Mouse (Mus musculus) thymus, postnatal 36 days (tissue): Measurements from ENCODE around the gene Sim2.

Experiments used
- DNase-seq, 2 experiments: peaks; one replicate each; pipeline ENCODE4 v3.0.0; 2022; ENCODE audit warnings: mixed read lengths in 2 of 2

Gene Sim2

GRCm38 (mm10) chr16:94079075-94079855 is 5.5 kb upstream of the Sim2 start:
- DNase-seq: no peak

- DNase-seq: no peak
Measured at GRCm38 (mm10) chr16:94079856-94080555, 4.7 kb upstream of the Sim2 start.

DNA sequence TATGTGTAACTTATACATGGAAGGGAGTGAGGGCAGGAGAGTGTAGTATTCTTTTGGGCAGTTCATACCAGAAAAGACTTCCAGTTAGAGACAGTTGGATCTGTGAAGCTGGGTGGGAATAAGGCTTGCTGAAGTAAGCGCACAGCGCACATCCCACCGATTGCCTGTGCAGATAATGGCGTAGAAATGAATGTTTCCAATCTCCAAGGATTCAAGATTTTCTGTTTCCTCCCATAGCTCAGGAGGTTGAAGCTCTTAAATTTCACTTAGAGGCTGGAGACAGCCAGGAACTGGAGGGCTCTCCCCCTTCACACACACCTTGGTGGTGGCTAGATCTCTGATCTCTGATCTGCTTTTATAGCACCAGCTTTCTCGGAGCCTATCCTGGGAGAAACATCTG is 3.1 kb upstream of the Sim2 start:
- no peak for DNase-seq

DNA sequence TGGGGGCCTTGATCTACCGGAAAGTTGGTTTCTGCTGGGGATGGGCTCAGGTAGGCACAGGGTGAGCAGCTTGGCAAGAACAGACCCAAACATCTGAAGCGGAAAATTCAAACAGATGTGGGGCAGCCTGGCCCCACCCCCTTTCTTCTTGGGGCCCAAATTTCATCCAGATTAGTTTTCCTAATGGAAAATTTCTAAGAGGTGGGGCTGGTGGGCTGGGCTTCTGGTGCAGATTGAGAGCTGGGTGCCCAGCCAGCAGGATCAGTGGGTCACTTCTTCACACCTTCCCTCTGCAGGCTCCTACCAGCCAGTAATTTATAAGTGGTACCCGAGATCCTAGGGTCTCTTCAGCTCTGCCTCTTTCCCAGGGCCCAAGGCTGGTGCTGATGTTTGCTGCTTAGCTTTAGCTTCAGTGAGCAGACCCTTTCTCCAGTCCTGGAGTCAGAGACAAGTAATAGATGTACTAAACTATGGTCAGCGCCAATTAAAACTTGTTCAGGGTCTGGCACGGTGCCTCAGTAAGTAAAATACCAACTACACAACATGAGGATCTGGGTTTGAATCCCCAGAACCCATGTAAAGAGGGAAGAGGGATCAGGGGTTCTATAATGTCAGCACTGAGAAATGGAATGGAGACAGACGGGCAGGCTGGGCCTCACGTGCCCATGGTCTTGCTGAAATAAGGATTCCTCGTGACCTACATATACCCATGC is 2.6 kb upstream of the Sim2 start:
- no peak for DNase-seq

DNA sequence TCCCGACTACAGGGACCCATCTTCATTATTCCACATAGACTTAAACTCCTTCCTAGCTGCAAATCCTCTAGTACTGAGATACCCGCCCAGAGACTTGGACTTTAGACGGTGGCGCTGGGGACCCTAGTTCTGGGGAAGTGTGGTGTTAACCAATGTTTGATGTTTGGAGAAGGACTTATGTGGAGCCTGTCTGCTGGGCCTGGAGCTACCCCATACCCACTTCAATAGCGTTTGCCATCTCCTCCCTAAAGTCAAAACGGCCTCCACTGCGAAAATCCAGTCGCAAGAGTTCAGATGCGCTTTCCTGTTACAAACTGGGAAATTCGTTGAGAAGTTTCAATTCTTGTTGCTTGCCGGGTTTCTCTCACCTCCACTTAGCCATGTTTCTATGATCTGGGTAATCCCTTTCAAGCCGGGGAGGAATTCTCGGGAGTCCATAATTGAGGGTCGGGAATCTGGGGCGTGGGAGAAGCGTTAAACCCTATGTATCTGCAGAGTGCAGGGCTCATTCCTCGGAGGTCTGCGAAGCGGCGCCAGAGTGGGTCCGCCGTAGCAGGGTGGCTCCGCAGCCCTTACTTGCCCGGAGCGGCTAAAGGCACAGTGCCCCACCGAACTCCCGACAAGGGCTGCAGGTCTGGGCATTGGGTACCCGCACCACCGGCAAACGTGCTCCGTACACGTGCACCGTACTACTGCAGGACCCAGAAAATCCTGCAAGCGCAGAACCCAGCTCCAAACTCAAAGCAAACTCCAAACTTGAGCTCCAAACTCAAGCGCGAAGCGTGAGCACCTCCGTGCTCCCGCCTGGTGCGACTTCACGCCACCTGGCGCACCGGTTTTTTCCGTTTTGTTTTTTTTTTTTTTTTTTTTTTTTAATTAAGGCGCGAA is 1.5 kb upstream of the Sim2 start:
- DNase-seq: no peak

DNA sequence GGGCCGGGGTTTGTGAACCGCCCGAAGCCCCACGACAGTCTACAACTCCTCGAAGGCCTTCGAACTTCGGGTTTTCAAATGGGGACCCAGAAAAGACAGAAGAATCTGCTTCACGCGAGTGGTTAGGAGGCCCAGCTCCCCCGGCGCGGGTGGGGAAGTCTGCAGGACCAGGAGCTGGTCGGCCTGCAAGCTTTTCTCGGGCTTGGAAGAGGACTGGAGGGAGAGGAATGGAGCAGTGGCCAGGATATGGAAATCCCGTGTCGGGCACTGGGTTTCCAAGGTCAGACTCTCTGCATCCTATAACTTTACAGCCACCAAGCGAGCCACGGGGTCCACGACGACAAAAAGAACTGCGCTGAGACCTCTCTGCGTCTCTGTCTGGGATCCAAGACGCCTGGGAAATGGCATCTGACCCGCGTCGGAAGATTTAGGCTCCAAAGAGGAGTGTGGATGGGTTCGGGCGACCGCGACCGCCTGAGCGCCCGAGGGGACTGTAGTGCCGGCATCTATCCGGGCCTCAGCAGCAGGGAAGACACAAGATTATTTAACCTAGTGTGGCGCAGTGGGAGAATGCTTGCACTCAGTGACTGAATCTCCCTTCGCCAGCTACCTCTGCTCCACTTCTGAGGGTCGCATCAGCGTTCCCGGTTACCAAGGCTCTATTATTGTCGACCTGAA is 744 bp upstream of the Sim2 start:
- DNase-seq: no peak

GRCm38 (mm10) chr16:94085603-94086285 is 1.0 kb downstream of the Sim2 start:
- DNase-seq: no peak

DNA sequence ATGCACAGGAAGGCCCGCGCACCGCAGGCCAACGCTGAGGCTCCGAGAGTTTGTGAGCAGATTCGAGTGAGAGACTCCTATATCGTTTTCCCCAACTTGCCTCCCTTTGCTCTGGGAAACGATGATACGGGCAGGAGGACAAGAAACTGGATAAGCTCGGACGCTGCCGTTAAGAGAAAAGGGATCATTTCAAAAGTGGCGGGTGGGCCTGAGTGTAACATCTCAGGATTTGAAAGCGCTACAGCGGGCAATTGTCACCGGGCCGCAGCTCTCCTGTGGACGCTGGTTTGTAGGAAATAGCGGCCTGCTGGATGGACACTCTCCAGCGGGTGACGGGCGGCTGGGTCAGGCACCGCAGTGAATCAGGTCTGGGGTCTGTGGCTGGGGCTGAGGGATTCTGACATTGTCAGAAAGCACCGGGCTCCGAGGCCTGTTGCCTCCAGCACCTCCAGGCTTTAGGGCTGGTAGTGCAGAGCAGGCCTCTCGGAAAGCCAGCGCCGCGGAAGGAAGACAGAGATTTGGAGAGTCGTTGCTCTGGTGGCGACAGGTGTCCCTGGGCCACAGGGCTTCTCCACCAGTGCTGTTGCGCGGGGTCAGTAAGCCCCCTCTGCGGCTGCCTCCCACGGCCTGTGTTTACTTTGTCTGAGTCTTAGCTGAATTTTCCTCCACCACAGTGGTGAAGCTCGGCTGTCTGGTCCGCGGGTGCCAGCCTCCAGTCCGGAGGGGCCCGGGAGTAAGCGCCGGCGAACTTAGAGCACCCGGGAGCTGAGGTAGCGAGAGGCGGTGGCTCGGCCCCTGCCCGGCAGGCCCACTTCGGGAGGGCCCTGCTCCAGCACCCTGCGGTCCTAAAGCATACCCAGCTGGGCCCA is 2.2 kb downstream of the Sim2 start:
- DNase-seq: no peak

DNA sequence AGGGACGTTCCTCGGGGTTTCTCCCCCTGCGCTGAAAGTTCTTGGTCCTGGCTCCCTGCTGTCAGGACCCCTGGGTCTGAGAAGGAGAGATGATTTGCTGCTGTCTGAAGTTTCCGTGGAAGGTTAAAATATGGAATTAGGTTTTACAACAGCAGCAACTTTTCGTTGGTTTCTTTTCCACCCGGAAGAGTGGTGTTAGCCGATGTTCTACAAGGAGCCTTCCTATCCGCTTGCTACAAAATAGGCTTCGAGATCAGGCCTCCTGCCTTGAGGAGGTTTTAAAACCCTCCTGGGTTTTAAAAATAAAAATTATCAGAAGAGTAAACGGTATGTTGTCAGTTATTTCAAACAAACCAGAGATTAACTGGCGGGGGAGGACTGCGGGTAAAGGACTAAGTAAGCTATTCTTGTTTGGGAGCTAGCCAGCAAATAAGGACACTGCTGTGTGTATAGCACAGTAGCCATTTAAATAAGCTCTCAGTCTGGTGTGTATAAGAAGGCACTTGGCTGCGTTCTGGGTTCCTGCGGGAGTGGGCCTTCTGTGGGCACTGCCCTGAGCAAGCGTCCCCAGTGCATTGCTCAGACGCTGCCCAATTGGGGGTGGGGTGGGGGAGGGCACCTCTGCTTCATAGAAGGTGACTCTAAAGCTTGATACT is 3.0 kb downstream of the Sim2 start:
- DNase-seq: no peak

- no peak for DNase-seq
Measured at GRCm38 (mm10) chr16:94088226-94088748, 3.6 kb downstream of the Sim2 start.

GRCm38 (mm10) chr16:94088819-94089692 is 4.3 kb downstream of the Sim2 start:
- no peak for DNase-seq

- DNase-seq: no peak
Measured at GRCm38 (mm10) chr16:94092511-94093150, 7.9 kb downstream of the Sim2 start.

DNA sequence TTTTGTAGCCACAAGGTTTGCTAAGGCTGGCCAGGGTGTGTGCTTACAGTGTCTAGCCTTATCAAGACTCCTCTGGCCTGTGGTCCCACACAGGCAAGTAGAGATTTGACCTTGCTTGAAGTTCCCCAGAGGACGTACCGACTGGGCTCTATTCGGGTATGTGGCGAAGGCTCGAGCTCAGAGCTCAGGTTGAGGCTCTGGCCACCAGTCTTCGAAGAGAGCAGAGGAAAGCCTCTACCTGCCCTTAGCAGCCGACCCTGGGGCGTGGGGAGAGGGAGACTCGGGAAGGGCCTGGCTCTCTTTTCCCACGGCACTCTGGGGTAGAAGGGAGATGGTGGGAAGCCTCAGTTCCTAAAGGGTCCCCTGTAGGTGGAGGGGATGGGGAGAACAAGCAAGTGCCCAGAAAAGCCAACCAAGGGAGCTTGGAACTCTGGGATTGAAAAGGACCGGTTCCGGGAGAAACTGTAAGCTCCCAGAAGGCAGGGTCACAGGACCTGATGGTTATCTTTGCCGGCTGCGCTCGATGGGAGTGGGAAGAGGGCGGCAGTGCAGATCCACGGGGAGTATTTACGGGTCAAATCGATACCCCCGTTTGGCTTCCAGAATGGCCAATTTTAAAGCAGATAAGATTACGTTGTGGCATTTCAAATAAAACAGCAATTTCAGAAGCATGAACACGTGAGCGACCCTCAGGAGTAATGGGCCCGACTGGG is 8.6 kb downstream of the Sim2 start:
- DNase-seq: no peak

GRCm38 (mm10) chr16:94094251-94095108 is 9.7 kb downstream of the Sim2 start:
- no peak for DNase-seq

DNA sequence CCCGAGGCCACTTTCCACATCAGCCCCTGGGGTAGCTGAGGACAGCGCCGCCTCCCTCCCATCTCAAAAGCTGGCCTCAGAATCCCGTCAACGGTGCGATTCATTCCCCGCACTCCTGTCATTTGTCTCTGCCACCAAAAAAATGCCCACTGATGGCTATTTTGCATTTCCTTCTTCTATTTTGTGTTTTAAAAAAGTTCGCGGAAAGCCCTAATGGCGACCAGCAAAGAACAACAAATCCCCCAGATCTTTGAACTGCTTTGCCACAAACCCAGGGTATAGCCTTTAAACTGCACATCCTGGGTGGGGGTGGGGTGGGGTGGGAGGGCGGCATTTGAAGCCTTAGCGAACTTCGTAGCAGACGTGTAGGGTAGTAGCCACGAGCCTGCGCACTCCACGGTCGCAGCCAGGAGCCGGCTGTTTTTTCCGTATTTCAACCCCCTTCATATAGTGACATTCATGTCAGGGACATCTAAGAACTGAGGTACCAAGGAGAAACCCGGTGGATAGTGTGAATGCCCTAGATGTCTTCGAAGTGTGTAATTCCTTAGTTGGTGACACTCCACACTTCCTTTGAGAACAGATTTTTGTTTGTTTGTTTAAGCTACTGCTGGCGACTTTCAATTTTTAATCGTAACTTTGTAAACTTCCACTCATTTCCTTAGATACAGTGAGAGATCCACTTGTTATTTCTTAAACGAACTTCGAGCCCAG is 10.5 kb downstream of the Sim2 start:
- DNase-seq: no peak

DNA sequence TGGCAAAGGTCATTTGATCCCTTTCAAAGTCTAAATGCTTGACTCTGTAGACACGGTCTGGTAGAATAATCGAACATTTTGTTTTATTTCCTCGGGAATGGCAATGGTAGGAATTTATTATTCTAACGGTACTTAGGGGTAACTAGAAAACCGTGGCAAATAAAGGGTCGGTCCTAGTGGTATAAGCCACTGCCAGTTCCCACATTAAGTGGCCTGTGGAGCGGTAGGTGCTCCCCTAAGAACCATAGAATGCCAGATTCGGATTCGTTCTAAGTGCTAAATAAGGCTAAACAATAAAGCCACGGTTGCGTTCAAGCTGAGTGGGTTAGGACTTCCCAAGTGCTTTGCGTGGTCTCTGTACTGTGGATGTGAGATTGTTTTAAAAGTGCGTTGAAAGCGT is 11.7 kb downstream of the Sim2 start:
- no peak for DNase-seq
